Mouse (Mus musculus) C2C12 (cell line): ENCODE measurements at regions not wholly inside any gene's neighbourhood (a gene's known extent, or its start where the extent isn't known, plus 50 kb on each side); places are given as distances from the start of the nearest gene placed in this dataset.

ENCODE experiments used
- CEBPB ChIP-seq: IDR thresholded peaks from one replicate; pipeline ENCODE4 v1.6.1; 2011; ENCODE audit warnings: low read depth, mild to moderate bottlenecking, control low read depth, moderate library complexity
- CTCF ChIP-seq: IDR thresholded peaks from one replicate; pipeline ENCODE4 v1.5.1; 2011; ENCODE audit not compliant: control insufficient read depth, insufficient read depth, insufficient read length
- FOSL1 ChIP-seq: IDR thresholded peaks from one replicate; pipeline ENCODE4 v1.8.0; 2011; ENCODE audit warnings: mild to moderate bottlenecking, low read length; ENCODE audit not compliant: poor library complexity, insufficient read depth, severe bottlenecking
- MAX ChIP-seq: IDR thresholded peaks from one replicate; pipeline ENCODE4 v1.6.1; 2011; ENCODE audit warnings: mild to moderate bottlenecking, control low read depth
- MYOD1 ChIP-seq: IDR thresholded peaks from one replicate; pipeline ENCODE4 v1.6.1; 2011; ENCODE audit warnings: low read depth; ENCODE audit not compliant: control insufficient read depth, insufficient read length
- MYOG ChIP-seq: IDR thresholded peaks from one replicate; pipeline ENCODE4 v1.6.1; 2011; ENCODE audit not compliant: control insufficient read depth, insufficient read length; ENCODE audit errors: extremely low read depth

DNA sequence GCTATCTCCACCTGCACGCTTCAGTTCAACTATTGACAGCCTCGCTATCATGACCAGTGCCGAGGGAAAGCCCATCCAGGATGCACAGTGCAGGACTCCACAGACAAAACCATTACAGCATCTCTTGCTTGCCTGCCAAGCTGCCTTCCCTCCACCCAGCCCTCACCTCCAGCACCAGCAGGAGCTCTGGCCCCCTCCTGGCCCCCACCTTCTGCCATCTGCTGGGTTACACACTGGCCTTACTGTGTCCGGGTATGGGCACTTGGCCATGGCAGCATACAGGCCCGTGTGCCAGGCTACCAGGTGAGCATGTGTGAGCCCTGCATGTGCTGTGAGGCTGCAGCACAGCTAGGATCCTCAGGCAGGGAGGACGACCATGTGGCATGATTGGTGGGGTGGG lies 243.6 kb downstream of the Cbln1 start:
- TF ChIP-seq CTCF (no peak), MYOG (no peak), CEBPB (no peak), MAX (no peak), MYOD1 (no peak), FOSL1 (no peak)
